Mouse (Mus musculus): ENCODE measurements around the gene Rnf113a2. TPM values are rescaled to one million over a fixed set of nuclear protein-coding genes. Genes with fewer than 3 reads are reported as not detected.
A peak's percentile ranks its signal among the peaks of the same experiment; 100 is the strongest.

The Rnf113a2 gene
- polyA plus RNA-seq (2012; rRNA removed): 3.3 and 3.6 TPM in 2 replicates

- peak; percentile 76 to 88 for DNase-seq (ENCODE audit: low read depth in 1 of 2, low spot score in 2 of 2)
- Histone ChIP-seq H3K4me3 (ENCODE audit: extremely low read depth, insufficient read depth, insufficient read length) (peak within 1 kb of the TSS; percentile 86), H3K4me1 (ENCODE audit: control insufficient read depth, insufficient read depth, insufficient read length) (no peaks in the 10 kb centered on the region; the same call in 1 of the 2 replicates), H3K27me3 (ENCODE audit: control insufficient read depth, insufficient read depth, low read length) (no peaks in the 10 kb centered on the region), H3K27ac (ENCODE audit: insufficient read depth, low read length) (peak within 1 kb of the TSS; percentile 79), H3K36me3 (ENCODE audit: control insufficient read depth, insufficient read depth, low read length) (no peaks in the 10 kb centered on the region)
- WGBS: 3% methylated on average over 50 of the region's 50 CpGs
- TF ChIP-seq CTCF (IDR thresholded peaks at IDR 0.05; ENCODE audit: extremely low read depth, insufficient read depth, insufficient read length, insufficient replicate concordance) (no peak), POLR2A (IDR thresholded peaks at IDR 0.05; ENCODE audit: low read depth, low read length) (peak; percentile 63)
Measured at GRCm38 (mm10) chr12:84416834-84417604, at the start of gene Rnf113a2. Rnf113a2 (plus strand) TSS chr12:84417196.

DNA sequence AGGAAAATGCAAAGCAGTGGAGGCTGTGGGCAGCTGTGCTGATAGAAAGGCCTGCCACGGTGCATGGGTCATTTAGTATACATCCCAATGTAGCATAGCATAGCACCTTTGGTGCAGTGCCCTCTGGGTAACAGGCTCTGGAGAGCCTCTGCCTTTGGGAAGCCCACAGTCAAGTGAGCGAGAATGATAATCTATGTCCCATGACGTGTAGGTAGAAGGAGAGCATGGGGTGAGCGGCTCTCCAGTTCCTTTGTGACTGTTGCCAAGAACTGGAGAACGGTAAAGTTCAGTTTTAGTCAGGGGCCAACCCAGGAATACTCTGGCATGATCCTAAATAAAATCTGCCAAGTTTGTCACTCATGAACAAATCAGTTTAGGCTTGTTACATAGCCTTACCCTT is 45.3 kb upstream of the Rnf113a2 start:
- 95% methylated on average over 5 of the region's 5 CpGs for WGBS
- H3K27ac ChIP-seq (ENCODE audit: insufficient read depth, low read length): no peak overlapping the region
- TF ChIP-seq POLR2A (IDR thresholded peaks at IDR 0.05; ENCODE audit: low read depth, low read length): no peak
- TF ChIP-seq CTCF (IDR thresholded peaks at IDR 0.05; ENCODE audit: extremely low read depth, insufficient read depth, insufficient read length, insufficient replicate concordance): no peak
- no peaks in the 10 kb centered on the region for H3K27me3 ChIP-seq (ENCODE audit: control insufficient read depth, insufficient read depth, low read length)
- H3K36me3 ChIP-seq (ENCODE audit: control insufficient read depth, insufficient read depth, low read length): peaks cover 34% of the 10 kb centered on the region
- no peaks in the 10 kb centered on the region for H3K4me1 ChIP-seq (ENCODE audit: control insufficient read depth, insufficient read depth, insufficient read length)
- H3K4me3 ChIP-seq (ENCODE audit: extremely low read depth, insufficient read depth, insufficient read length): no peak overlapping the region
- no peak for DNase-seq (ENCODE audit: low read depth in 1 of 2, low spot score in 2 of 2)

GRCm38 (mm10) chr12:84373831-84374481 is 43.0 kb upstream of the Rnf113a2 start:
- Histone ChIP-seq H3K4me1 (ENCODE audit: control insufficient read depth, insufficient read depth, insufficient read length) (no peaks in the 10 kb centered on the region), H3K27me3 (ENCODE audit: control insufficient read depth, insufficient read depth, low read length) (no peaks in the 10 kb centered on the region), H3K27ac (ENCODE audit: insufficient read depth, low read length) (no peak overlapping the region), H3K4me3 (ENCODE audit: extremely low read depth, insufficient read depth, insufficient read length) (no peak overlapping the region), H3K36me3 (ENCODE audit: control insufficient read depth, insufficient read depth, low read length) (peaks cover 42% of the 10 kb centered on the region)
- no peak for DNase-seq (ENCODE audit: low read depth in 1 of 2, low spot score in 2 of 2)
- no peak for TF ChIP-seq POLR2A (IDR thresholded peaks at IDR 0.05; ENCODE audit: low read depth, low read length)
- no peak for TF ChIP-seq CTCF (IDR thresholded peaks at IDR 0.05; ENCODE audit: extremely low read depth, insufficient read depth, insufficient read length, insufficient replicate concordance)
- 89% methylated on average over 6 of the region's 6 CpGs for WGBS

DNA sequence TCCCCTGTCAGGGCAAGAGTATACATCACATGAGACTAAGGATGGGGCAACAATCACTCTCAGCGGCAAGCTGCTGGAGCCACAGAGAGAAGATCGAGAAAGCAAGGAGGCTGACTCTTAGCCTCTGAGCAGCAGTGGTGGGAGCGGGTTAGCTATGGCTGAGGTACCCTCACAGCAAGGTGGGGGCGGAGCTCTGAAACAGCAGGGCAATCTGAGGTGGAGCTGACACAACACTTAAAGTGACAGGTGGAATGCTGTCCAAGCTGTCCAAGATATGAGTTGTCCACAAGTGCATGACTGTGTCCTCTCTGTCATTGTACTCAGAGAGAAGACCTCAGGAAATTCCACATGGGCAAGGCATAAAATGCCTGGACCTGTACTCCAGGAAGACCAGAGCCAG is 34.6 kb upstream of the Rnf113a2 start:
- Histone ChIP-seq H3K4me1 (ENCODE audit: control insufficient read depth, insufficient read depth, insufficient read length) (no peaks in the 10 kb centered on the region; the same call in 1 of the 2 replicates), H3K36me3 (ENCODE audit: control insufficient read depth, insufficient read depth, low read length) (peaks cover 13% of the 10 kb centered on the region), H3K4me3 (ENCODE audit: extremely low read depth, insufficient read depth, insufficient read length) (no peak overlapping the region), H3K27me3 (ENCODE audit: control insufficient read depth, insufficient read depth, low read length) (no peaks in the 10 kb centered on the region), H3K27ac (ENCODE audit: insufficient read depth, low read length) (no peak overlapping the region)
- TF ChIP-seq POLR2A (IDR thresholded peaks at IDR 0.05; ENCODE audit: low read depth, low read length) (no peak), CTCF (IDR thresholded peaks at IDR 0.05; ENCODE audit: extremely low read depth, insufficient read depth, insufficient read length, insufficient replicate concordance) (no peak)
- WGBS: 99% methylated on average over 4 of the region's 4 CpGs
- no peak for DNase-seq (ENCODE audit: low read depth in 1 of 2, low spot score in 2 of 2)

DNA sequence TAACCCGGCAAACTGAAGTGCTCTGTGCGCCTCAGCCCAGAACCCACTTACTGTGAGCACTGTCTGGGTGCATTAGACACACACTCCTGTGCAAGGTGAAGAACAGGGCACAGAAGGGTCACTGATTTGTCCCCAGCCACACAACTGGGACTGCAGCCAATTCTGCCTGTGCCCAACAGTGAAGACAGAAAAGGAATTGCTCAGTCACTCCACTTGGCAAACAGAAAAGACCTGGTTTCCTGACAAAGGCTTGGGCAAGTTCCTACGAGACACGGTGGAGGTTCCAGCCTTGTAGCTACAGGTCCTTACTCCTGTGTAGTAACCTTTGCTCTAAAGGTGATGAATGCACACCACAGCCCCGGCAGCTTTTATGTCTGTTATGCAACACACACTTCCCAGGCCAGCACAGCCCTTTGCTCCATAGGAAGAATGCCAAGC is 32.3 kb upstream of the Rnf113a2 start:
- 47% methylated on average over 5 of the region's 5 CpGs for WGBS
- no peak for DNase-seq (ENCODE audit: low read depth in 1 of 2, low spot score in 2 of 2)
- H3K4me1 ChIP-seq (ENCODE audit: control insufficient read depth, insufficient read depth, insufficient read length): peaks cover 3% of the 10 kb centered on the region
- no peak overlapping the region for H3K27ac ChIP-seq (ENCODE audit: insufficient read depth, low read length)
- no peak overlapping the region for H3K4me3 ChIP-seq (ENCODE audit: extremely low read depth, insufficient read depth, insufficient read length)
- no peaks in the 10 kb centered on the region for H3K27me3 ChIP-seq (ENCODE audit: control insufficient read depth, insufficient read depth, low read length)
- H3K36me3 ChIP-seq (ENCODE audit: control insufficient read depth, insufficient read depth, low read length): peaks cover 7% of the 10 kb centered on the region
- no peak for TF ChIP-seq CTCF (IDR thresholded peaks at IDR 0.05; ENCODE audit: extremely low read depth, insufficient read depth, insufficient read length, insufficient replicate concordance)
- no peak for TF ChIP-seq POLR2A (IDR thresholded peaks at IDR 0.05; ENCODE audit: low read depth, low read length)

DNA sequence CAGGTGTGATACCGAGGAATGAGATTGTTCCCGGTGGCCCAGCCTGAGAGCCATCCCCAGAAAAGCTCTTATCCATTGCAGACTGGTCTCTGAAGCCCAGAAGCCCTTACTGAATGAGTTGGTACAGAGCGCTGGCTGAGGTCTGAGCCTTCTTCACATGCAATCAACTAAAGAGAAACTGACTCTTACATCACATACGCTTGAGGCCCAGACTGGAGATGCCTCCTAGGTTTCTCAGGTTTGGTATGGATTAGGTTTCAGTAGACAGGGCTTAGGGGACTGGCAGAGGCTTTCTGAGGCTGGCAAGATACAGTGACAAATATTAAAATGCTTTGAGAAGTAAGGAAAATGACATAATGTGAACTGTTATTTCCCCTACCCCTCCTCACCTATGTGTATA is 31.6 kb upstream of the Rnf113a2 start:
- TF ChIP-seq CTCF (IDR thresholded peaks at IDR 0.05; ENCODE audit: extremely low read depth, insufficient read depth, insufficient read length, insufficient replicate concordance) (no peak), POLR2A (IDR thresholded peaks at IDR 0.05; ENCODE audit: low read depth, low read length) (no peak)
- 92% methylated on average over 4 of the region's 4 CpGs for whole genome bisulfite sequencing
- Histone ChIP-seq H3K4me3 (ENCODE audit: extremely low read depth, insufficient read depth, insufficient read length) (no peak overlapping the region), H3K27ac (ENCODE audit: insufficient read depth, low read length) (no peak overlapping the region), H3K36me3 (ENCODE audit: control insufficient read depth, insufficient read depth, low read length) (peaks cover 6% of the 10 kb centered on the region), H3K27me3 (ENCODE audit: control insufficient read depth, insufficient read depth, low read length) (no peaks in the 10 kb centered on the region), H3K4me1 (ENCODE audit: control insufficient read depth, insufficient read depth, insufficient read length) (peaks cover 3% of the 10 kb centered on the region)
- DNase-seq (ENCODE audit: low read depth in 1 of 2, low spot score in 2 of 2): no peak
